Mouse (Mus musculus) right cerebral cortex, postnatal 25 days (tissue): ENCODE measurements around the gene Hoxc8.

Experiments
- DNase-seq: peaks from one replicate; pipeline ENCODE4 v3.0.0; 2022

The Hoxc8 gene

DNA sequence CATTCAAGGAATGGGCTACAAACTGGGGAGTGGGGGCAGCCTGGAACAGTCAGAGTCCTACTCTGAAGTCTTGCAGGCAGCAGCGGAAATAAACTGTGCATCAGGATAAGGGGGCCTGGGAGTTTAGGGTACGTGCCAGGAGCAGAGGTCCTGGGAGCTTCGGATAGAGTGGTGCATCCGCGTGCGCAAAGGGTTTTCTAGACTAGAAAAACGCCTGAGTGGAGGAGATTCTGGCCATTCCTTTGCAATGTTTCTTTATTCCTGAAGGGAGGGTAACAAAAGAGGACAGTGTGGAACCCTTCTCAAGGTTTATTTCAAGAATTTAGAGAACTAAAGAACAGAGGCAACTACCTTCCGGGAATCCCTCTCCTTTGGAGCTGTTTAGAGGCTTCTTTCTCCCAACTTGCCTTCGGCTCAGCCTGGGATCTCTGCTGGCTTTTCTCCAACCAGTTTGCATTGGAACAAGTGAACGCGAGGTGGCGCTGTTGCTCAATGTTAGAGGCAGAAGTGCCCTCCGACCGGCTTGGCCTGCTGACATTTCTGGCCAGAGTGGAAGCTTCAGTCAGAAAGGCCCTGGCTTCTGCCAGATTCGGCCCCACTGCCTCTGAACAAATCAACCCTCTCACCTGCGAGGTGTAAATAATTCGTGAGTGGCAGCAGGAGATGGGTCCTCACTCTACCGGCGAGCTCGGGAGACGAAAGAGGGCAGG, 3.1 kb upstream of the Hoxc8 start:
- DNase-seq, result peak; percentile 63

DNA sequence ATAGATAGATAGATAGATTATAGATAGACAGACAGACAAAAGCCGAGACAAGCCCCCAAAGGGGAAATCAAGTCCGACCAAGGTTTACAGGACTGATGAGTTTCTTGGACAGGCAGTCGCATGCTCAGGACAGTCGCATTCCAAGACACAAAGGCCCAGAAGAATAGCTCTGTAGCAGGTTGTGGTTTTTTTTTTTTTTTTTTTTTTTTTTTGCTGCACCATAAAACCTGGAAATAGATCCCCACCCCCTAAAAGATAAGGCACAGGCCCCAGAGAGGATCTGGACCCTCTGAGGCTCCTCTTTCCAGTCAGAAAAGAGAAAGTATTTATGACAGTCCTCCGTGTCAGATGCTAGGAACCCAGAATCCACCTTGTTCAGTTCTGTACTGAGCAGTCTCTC, 2.3 kb upstream of the Hoxc8 start:
- no peak for DNase-seq

DNA sequence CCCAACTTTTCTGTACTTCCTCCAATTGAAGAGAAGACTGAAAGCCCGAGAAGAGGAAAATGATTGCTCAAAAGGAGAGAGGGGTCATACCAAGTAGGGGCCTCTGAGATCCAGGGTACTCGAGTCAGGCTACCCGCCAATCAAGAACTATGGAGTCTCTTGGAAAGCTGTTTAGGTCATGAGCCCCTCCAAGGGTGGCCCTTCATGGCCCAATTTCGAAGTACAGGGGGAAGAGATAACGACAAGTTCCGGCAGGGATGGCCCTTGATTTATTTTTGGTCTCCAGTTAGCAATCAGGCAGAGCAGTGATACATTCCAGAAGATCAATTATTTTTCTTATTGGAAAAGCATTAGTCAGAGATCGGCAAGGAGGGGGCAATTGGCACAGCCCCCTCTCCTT, 1.4 kb downstream of the Hoxc8 start:
- no peak for DNase-seq

DNA sequence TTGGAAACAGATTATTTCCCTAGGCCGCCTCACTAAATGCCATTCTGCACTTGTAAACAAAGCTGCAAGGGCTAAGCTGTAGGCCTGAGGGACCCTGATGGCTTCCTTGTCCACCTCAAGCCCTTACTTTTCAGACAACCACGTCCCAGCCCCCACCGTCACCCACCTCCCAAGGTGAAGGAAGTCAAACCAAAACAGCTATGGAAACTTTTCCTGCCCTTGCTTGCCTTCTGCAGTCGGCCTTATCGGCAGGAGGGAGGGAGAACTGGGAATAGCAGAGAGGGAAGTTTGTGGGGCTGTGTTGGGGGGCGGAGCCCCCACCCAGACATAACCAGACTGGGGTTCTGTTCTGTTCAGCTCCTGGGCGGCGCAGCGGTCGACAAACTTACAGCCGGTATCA, 1.8 kb downstream of the Hoxc8 start:
- DNase-seq, result no peak

DNA sequence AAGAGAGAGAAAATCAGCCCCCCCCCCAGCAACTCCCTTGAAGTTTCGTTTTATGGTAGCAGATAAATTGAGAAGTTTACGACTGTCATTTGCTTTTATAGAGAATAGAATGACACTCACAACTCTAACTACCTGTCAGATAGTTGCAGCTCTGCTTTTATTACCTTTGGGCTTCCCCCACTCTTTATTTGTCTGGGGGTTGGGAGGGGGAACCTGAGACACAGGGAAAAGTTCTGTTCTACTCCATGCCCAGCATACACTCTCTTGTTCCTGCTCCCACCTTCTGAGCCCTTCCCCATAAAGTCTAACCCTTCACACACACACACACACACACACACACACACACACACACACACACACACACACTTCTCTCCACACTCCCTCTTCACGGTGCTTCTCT, 2.5 kb downstream of the Hoxc8 start:
- DNase-seq, result no peak

DNA sequence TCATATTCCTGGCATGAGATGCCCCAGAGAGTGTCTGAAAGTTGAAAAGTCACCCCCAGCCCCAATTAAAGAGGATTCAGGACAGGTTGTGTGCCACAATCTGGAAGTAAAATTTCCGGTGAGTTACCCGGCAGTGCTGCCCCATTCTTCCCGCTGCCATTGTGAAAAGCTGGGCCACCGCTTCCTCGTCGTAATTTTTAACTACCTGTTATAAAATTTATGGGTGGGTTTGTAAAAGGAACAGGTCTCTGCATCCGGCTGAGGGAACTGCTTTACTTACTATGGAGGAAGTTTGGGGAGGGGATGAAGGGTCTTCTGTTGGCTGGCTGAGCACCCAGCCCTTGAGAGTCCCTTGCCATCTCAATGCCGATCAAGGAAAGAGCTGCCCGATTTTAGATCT, 6.1 kb downstream of the Hoxc8 start:
- no peak for DNase-seq

DNA sequence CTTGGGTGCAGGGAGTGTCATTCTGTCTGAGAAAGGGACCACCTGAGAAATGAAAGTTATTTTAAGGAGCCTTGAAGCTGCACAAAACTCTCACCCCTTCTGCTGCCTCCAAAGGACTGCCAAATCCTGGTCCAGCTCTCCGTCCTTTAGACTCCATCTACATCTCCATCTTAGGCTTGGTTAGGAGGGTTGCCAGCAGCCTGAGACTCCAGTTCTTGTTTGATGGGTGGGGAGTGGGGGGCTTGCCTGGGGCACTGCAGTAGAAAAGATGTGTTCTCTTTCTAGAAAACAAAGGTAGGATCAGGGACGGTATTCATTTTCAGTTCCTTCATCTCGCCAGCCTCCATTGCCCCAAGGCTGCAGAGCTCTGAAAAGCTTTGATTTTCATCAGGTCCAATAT, 7.0 kb downstream of the Hoxc8 start:
- DNase-seq, result no peak

DNA sequence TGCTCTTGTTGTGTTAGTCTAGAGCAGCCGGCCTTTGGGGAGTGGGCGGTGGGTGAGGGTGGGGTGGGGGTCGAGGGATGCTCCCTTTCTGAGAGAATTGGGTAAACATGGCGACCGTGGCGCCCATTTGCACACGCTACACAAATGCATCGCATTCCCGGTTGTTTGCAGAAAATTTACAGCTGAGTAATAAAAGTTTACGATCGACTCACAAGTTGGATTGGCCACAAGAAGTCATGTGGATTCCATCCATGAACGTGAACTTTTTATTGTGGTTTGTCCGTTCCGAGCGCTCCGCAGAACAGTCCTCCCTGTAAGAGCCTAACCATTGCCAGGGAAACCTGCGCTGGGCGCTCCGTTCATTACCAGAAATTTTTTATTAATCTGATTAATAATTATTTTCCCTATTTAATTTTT, 7.5 kb downstream of the Hoxc8 start, which contains the start of gene Hoxc6:
Gene Hoxc6 (plus strand): TSS at position 319 of the 417 bp plus-strand sequence.
- DNase-seq, result no peak

DNA sequence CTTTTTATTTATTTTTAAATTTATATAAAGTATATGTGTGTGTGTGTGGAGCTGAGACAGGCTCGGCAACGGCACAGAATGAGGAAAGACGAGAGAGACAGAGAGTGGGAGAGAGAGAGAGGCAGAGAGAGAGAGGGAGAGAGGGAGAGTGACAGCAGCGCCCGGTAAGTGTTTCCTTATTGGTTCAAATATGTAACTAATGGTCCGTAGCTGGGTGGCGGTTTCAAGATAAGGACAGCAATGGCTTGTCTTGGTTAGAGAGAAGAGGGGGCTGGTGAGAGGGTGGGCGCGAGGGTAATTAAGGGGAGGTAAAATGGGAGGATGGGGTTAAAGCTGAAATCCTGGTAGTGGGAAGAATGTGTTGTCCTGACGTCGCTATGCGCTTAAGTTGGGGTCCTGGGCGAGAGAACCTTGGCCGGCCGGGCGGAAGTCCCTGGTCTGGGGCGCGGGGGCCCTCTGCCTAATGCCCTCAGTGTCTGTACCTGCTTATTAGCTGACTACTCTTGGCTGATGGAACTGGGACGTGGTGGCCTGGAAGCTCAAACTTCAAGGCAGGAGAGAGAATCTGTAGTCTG, 8.3 kb downstream of the Hoxc8 start:
- DNase-seq, result no peak

DNA sequence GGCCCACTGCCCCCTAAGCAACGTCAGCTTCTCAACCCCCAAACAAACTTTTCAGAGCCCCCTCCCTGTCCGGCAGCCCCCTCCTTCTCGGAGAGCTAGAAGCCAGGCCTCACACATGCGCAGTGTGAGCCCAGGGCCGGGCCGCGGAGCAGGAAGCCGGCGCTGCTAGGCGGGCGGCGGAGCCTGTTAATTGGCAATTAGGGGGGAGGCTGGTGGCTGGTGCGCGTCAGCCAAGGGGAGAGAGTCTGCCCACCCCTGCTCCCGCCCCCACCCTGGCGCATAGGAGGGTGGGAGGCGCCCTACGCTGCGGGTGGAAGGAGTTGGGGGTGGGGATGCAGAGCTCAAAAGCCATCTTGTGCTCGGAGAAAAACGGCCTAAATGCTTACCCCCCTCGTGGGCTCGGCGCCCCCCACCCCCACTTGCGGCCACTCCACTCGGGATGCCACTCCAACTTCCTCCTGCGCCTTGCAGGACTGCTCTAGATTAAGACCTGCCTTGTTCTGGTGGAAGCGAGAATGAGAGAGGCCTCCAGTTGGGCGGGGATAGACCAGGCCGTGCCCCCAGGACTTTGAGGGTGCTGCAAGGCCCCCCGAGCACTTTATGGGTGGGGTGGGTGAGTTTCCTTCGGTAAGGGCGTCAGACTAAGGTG, 8.9 kb downstream of the Hoxc8 start:
- DNase-seq, result no peak

DNA sequence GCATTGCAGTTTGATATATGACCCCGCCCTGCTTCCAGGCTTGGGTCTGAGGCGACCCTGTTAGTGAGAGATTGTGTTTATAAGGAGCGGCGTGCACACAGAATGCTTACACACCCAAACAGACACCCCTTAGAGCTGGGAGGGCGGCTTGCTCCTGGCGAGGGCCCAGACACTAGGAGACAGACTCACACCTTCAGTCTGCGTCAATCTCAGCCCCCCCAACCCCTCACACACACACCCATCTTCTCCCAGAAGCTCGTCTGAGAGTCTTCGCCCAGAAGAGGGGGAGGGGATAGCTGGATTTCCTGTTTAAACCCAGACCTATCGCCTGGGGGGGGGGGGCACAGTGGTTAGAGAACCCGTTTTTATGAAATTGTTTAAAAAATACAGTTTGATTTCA, 9.5 kb downstream of the Hoxc8 start:
- no peak for DNase-seq

DNA sequence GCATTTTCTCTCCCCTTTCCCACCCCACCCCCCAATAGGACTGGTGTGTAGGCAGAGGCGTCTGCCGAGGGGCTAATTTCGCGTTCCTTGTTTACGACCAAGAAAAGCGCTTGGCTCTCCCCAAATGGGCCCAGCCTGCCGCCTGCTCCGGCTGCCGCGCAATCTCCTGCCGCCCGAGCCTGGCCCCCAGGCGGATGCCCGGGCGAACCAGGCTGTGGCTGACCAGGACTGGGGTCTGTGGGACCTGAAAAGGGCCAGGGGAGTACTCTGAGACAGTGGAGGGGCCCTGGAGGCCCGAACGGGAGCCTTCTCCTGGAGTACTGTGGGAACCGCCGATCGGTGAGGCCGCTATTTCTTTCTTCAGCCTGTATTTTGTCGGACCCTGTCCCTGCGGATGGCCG, 10.1 kb downstream of the Hoxc8 start:
- no peak for DNase-seq

DNA sequence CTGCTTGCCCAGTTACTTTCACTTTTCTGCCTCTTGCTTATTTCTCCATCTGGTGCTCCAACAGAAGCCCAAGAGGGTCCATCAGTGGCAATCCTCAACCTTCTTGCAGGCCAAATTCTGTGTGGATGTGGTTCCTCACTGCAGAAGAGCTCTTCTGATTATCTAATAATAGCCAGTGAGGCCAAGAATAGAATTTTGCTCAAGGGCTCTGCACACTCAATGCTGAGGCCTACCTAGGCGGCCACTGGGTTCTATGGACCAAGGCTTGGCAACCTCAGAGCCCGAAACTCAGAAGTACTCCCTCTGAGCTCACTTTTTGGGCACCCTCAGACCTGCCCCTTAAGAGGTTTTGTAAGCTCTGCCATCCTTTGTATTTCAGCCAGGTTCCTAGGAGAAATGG, 11.0 kb downstream of the Hoxc8 start:
- DNase-seq, result no peak

DNA sequence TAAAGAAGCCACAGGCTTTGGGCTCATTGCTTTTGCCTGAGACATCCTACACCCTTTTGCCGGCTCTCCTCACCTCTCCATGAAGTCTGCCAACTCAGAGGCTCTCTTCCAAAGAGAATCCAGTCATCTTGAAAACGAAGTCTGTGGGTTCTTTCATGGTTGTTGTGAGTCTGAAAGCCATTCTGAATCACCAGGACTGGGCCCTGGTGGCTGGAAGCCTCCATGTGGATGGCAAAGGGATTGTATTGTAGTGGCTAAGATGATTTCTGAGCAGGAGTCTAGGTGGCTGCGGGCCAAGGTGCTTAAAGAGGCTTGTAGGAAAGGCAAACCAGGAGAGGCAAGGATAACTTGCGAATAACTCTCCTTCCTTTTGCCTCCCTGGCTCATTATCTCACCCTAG, 11.7 kb downstream of the Hoxc8 start:
- no peak for DNase-seq

DNA sequence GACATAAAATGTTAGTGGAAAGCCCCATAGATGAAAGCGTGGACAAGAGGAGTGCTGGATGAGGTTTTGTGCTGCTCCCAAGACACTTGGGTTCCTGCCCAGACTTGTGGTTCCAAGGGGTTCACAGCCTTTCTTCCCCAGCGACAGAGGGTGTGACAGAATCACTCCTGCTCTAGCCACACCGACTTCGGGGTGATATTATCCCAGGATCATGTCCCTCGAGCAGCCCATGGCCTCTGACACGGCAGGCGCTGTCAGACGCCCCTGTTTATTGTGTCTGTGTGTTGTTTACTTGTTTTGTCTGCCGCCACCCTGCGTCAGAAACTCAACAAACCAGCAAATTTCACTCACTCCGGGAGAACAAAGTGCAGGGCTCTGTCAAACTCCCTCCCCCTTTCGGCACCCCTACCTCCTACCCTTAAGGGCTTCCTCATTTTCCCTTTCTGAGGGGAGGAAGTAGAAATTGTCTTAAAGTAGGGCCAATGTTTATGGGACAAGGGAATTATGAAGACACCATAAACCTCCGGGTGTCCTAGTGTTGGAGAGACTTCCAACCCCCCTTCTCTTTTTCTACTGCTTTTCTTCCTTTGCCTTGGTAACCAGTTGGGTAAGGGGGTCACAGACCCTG, 12.5 kb downstream of the Hoxc8 start:
- DNase-seq, result no peak

DNA sequence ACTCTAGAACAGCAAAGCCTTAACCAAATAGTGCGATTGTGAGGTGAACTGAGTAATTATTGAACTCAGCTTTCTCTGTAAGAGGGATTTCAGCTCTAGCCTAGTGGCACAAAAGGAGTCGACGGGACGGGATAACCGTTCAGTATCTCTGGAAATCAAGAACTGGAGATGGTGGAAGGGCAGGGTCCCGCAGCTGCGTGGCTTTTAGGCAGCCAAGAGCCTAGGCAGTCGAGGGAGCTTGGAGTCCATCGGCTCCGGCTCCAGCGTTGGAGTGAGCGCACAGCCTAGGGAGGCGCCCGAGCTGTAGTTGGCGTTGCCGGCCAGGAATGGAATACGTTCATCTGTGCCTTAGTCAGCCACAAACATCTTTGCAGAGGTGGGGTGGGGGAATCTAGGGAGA, 14.9 kb downstream of the Hoxc8 start:
- no peak for DNase-seq

DNA sequence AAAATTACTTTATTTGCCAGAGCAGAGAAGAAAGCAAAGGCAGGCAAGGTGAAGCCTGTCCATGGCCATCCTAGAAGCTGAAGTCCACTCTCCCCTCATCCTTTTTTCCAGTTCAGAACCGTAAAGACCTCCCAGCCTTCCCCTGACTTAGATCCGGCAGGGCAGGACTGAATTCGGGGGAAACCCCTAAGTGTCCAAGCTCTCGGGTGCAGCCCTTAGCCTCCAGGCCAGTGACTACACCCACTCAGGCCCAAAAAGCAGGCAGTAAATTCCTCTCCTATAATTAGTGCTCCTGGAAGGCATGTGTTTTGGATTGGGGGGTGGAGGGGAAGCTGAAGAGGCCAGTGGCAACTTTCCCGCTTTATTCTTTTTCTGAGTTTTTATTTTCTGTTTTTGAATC, 15.4 kb downstream of the Hoxc8 start:
- no peak for DNase-seq

DNA sequence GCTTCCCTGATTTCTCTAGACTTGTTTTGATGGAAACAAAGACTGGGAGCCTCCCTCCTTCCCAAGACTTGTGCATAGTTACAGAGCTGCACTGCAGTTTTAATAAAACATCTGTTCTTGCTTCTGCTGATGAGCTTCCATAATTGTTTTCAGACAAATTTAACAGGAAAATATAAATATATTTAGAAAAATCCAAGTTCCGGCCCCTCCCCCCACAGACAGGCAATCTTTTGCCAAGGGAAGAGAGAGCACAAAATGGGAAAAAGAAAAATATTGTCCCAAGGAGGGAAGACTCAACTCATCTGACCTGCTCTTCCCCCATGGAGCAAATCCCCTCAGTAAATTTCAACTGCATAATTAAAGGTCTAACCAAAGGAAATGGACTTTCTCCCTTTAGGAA, 15.9 kb downstream of the Hoxc8 start:
- DNase-seq, result no peak

DNA sequence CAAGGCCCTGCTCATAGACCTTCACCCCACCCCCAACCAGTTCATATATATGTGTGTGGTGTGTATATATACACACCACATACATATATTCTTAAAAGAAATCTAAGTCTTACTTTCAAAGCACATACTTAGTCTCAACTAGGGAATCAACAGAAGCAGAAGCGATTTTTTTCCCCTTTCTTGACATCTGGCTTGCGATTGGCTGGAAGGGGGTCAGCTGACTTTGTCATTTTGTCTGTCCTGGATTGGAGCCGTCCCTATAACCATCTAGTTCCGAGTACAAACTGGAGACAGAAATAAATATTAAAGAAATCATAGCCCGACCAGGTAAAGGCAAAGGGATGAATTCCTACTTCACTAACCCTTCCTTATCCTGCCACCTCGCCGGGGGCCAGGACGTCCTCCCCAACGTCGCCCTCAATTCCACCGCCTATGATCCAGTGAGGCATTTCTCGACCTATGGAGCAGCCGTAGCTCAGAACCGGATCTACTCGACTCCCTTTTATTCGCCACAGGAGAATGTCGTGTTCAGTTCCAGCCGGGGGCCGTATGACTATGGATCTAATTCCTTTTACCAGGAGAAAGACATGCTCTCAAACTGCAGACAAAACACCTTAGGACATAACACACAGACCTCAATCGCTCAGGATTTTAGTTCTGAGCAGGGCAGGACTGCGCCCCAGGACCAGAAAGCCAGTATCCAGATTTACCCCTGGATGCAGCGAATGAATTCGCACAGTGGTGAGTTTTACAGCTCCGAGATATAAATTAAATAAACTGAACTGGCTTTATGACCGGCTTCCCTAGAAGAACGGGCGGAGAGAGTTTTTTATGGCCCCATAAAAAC, 19.1 kb downstream of the Hoxc8 start:
- no peak for DNase-seq

DNA sequence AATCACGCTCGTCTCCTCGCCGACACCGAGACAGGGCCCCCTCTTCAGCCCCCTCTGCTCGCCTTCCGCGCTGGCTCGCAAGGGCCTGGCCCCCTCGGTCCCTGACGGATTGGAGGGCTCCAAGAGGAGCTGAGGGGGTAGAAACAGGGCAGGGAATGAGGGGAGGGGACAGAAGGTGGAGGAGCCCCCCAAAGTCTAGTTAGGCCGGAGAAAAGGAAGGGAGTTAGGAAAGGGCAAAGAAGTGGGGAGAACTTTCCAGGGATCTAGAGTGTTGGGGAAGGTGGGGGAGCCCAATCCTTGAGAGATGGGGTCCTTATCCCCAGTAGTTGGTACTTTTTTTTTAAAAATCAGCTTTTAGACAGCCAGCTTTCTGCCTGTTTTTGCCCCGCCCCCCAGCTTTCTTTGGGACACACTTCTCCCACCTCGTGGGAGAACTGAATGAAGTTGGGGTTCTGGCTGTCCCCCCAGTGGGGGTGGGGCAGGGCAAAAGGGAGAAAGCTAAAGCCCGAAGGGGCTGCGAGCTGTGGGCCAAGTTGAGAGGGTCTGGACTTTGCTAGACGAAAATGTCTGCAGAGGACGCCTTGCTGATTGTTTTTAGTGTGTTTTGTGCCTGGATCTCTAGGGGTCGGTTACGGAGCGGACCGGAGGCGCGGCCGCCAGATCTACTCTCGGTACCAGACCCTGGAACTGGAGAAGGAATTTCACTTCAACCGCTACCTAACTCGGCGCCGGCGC, 19.9 kb downstream of the Hoxc8 start:
- no peak for DNase-seq

DNA sequence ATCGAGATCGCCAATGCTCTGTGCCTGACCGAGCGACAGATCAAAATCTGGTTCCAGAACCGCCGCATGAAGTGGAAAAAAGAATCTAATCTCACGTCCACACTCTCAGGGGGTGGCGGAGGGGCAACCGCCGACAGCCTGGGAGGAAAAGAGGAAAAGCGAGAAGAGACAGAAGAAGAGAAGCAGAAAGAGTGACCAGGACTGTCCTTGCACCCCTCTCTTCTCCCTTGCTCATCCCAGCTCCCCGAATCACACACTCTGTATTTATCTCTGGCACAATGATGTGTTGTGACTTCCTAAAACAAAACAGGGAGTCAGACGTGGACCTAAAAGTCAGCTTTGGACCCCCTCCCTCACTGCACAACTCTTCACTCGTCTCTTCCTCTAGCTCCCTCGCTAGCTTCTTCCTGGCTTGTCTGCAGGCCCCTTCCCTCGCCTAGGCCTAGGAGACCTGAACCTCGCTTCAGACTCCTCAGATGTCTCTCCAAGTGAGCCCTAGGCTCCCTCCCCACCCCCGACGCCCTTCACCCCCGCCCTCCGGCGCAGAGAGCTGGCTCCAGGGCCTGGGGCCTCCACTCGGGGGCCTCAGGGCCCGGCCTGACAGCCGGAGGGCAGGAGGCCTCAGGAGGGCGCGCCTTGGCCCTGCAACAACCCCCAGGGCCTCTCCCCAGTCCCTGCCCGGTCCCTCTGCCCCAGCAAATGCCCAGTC, 20.6 kb downstream of the Hoxc8 start:
- DNase-seq, result no peak
